ENCODE assay signal across 17 mouse cellular contexts in genomic region chr5:73162492-73162891, GRCm38 (mm10).
DNase-seq lines count a peak whose midpoint lies in the region; ATAC-seq and TF ChIP-seq lines count a peak whose summit lies in the region.
"Had no signal": no experiment of that assay in that cellular context is flagged by ENCODE, and none has a peak within 500 bp of the region (broad histone marks: within the 10 kb centered on the region; RNA-seq: fewer than 3 reads in every experiment).

No protein-coding gene starts in this region.

- intact Hi-C loops in heart, adult 2 months (cut with DNase I) = no loop called here

- no peak overlapping the region for H3K9ac ChIP-seq in heart, embryonic 11.5 days (ENCODE audit: low read depth, low read length)
- H3K9ac ChIP-seq in heart, adult 2 months (ENCODE audit: low read depth, low read length) = no peak overlapping the region
- H3K9ac ChIP-seq: limb, embryonic 13.5 days; liver, embryonic 14.5 days; stomach, embryonic 15.5 days had no signal

- peaks cover 11% of the 10 kb centered on the region for H3K79me2 ChIP-seq in heart, adult 2 months (replicated peaks; ENCODE audit: control insufficient read depth, insufficient read depth, low read length)

- no peak for TF ChIP-seq CTCF in heart, adult 2 months (IDR thresholded peaks at IDR 0.05)
- no peak for TF ChIP-seq CTCF in brain, embryonic 14.5 days (IDR thresholded peaks at IDR 0.05; ENCODE audit: borderline replicate concordance, extremely low read depth, insufficient read depth, insufficient read length)

- TF ChIP-seq POLR2A in heart, adult 2 months (IDR thresholded peaks at IDR 0.05; ENCODE audit: insufficient read depth, low read depth, low read length) = no peak
- TF ChIP-seq POLR2A in brain, embryonic 14.5 days (IDR thresholded peaks at IDR 0.05; ENCODE audit: borderline replicate concordance, extremely low read depth, insufficient read depth, insufficient read length, poor library complexity, severe bottlenecking) = no peak

- H3K36me3 ChIP-seq in heart, embryonic 11.5 days (ENCODE audit: control insufficient read depth, insufficient read depth, low read length) = no peaks in the 10 kb centered on the region
- H3K36me3 ChIP-seq in heart, adult 2 months (ENCODE audit: control insufficient read depth, insufficient read depth, low read length) = no peaks in the 10 kb centered on the region; the same call in 1 of the 2 replicates
- H3K36me3 ChIP-seq: limb, embryonic 13.5 days; midbrain, embryonic 10.5 days; stomach, embryonic 15.5 days had no signal

- peaks cover 27% of the 10 kb centered on the region for H3K4me1 ChIP-seq in heart, embryonic 11.5 days (ENCODE audit: control insufficient read depth, insufficient read depth, low read length)
- H3K4me1 ChIP-seq in heart, adult 2 months (ENCODE audit: control insufficient read depth, insufficient read depth, low read length) = peaks cover 3% of the 10 kb centered on the region

- peak; percentile 27 for DNase-seq in adrenal gland, adult 2 months
- DNase-seq in adrenal gland, postnatal 4 days (ENCODE audit: low spot score in 2 of 2) = no peak
- DNase-seq in heart, adult 2 months = no peak
- peak; percentile 22 to 52 for DNase-seq in layer of hippocampus, adult 18-20 months (ENCODE audit: low spot score in 2 of 2)
- DNase-seq in layer of hippocampus, adult 11-12 months (ENCODE audit: low spot score) = no peak
- peak; percentile 41 for DNase-seq in brain, embryonic 14.5 days (ENCODE audit: low read depth)
- no peak for DNase-seq in Muller cell, postnatal 12 days (ENCODE audit: inconsistent ontology term)
- DNase-seq: adrenal gland, adult 8-10 months; cerebellum, adult 18-20 months; kidney, adult 8-10 months; lung, postnatal 4 days had no signal

- H3K4me3 ChIP-seq in heart, embryonic 11.5 days (ENCODE audit: low read depth, low read length) = no peak overlapping the region
- no peak overlapping the region for H3K4me3 ChIP-seq in heart, adult 2 months
- H3K4me3 ChIP-seq: erythroblast, embryonic 14.5 days; limb, embryonic 13.5 days; midbrain, embryonic 10.5 days; stomach, embryonic 15.5 days had no signal

- peak overlapping the region; percentile 41; the same call in 1 of the 2 replicates for H3K27ac ChIP-seq in heart, embryonic 11.5 days (ENCODE audit: low read depth, low read length)
- no peak overlapping the region; the same call in 1 of the 2 replicates for H3K27ac ChIP-seq in heart, adult 2 months
- H3K27ac ChIP-seq: limb, embryonic 13.5 days; liver, embryonic 14.5 days; midbrain, embryonic 10.5 days; stomach, embryonic 15.5 days had no signal

- no peaks in the 10 kb centered on the region for H3K9me3 ChIP-seq in heart, embryonic 11.5 days (replicated peaks; ENCODE audit: control insufficient read depth, low read length)
- H3K9me3 ChIP-seq: limb, embryonic 13.5 days; midbrain, embryonic 10.5 days; stomach, embryonic 15.5 days had no signal

- ATAC-seq in heart, embryonic 11.5 days (replicated peaks; ENCODE audit: insufficient number of reproducible peaks, low FRiP score, low TSS enrichment) = no peak

- no peaks in the 10 kb centered on the region for H3K27me3 ChIP-seq in heart, embryonic 11.5 days (ENCODE audit: control insufficient read depth, insufficient read depth, low read length)
- no peaks in the 10 kb centered on the region for H3K27me3 ChIP-seq in heart, adult 2 months (ENCODE audit: control insufficient read depth, insufficient read depth, low read length)
- H3K27me3 ChIP-seq: limb, embryonic 13.5 days; stomach, embryonic 15.5 days had no signal

- H3K4me2 ChIP-seq in heart, embryonic 11.5 days = no peak overlapping the region
- H3K4me2 ChIP-seq: limb, embryonic 13.5 days; stomach, embryonic 15.5 days had no signal

- 51% methylated on average over 2 of the region's 2 CpGs for WGBS in heart, embryonic 11.5 days (ENCODE audit: insufficient replicate concordance)
- 39% methylated on average over 2 of the region's 2 CpGs for WGBS in heart, adult 2 months

- TF ChIP-seq EP300 in heart, adult 2 months (IDR thresholded peaks at IDR 0.05; ENCODE audit: insufficient read depth, low read depth, low read length) = no peak

Comparison
In these comparisons a context has a peak if more than half of its experiments do, and no peak if none do; other contexts are left out.
1. DNase-seq: peak in adrenal gland, adult 2 months (single experiment), layer of hippocampus, adult 18-20 months (2 of 2) and brain, embryonic 14.5 days (single experiment); none in adrenal gland, postnatal 4 days (0 of 2), heart, adult 2 months (0 of 2), layer of hippocampus, adult 11-12 months (single experiment) and Muller cell, postnatal 12 days (single experiment).